Mouse (Mus musculus) limb, embryonic 12.5 days (tissue): Measurements from ENCODE around the gene Ndufa7. TPM values are rescaled to one million over a fixed set of nuclear protein-coding genes. Genes with fewer than 3 reads are reported as not detected.
A peak's percentile ranks its signal among the peaks of the same experiment; 100 is the strongest.
"Not testable (repeated sequence)": the region's sequence is repeated elsewhere in the genome, so short reads cannot be mapped to it uniquely, and the experiment has no call there.

ENCODE experiments used
- ATAC-seq: fragments of 200-750 bp; cut with Nextera tagmentation; 2 replicates; pipeline ENCODE4 v1.8.0; 2017; ENCODE audit warnings: low read depth, moderate TSS enrichment; ENCODE audit not compliant: insufficient number of reproducible peaks, insufficient read depth, low FRiP score, low TSS enrichment
- H3K27ac ChIP-seq: fragments of 300-500 bp; sonication (generic); 2 replicates; pipeline ENCODE4 v1.5.1; 2016; ENCODE audit warnings: mild to moderate bottlenecking, moderate library complexity
- H3K27me3 ChIP-seq: fragments of 300-500 bp; sonication (generic); 2 replicates; pipeline ENCODE4 v1.6.1; 2016; ENCODE audit warnings: mild to moderate bottlenecking, moderate library complexity
- H3K36me3 ChIP-seq: fragments of 300-500 bp; sonication (generic); 2 replicates; pipeline ENCODE4 v1.6.1; 2016; ENCODE audit warnings: mild to moderate bottlenecking, moderate library complexity
- H3K4me1 ChIP-seq: fragments of 300-500 bp; sonication (generic); replicated peaks from 2 replicates; pipeline ENCODE4 v1.6.1; 2016
- H3K4me2 ChIP-seq: fragments of 300-500 bp; sonication (generic); 2 replicates; pipeline ENCODE4 v1.6.1; 2016; ENCODE audit warnings: mild to moderate bottlenecking, moderate library complexity
- H3K4me3 ChIP-seq: fragments of 300-500 bp; sonication (generic); replicated peaks from 2 replicates; pipeline ENCODE4 v1.5.1; 2016; ENCODE audit warnings: mild to moderate bottlenecking
- H3K9ac ChIP-seq: fragments of 300-500 bp; sonication (generic); replicated peaks from 2 replicates; pipeline ENCODE4 v1.6.1; 2016; ENCODE audit warnings: mild to moderate bottlenecking, moderate library complexity
- H3K9me3 ChIP-seq: fragments of 300-500 bp; sonication (generic); 2 replicates; pipeline ENCODE4 v1.6.1; 2016; ENCODE audit warnings: mild to moderate bottlenecking, moderate library complexity
- WGBS: fragments of 180-500 bp; shearing (Covaris S2); methylation state at CpG from one replicate; pipeline ENCODE4 v1.1.7; 2016; 5-methylcytosine and 5-hydroxymethylcytosine counted together
- polyA plus RNA-seq: library from polyadenylated mRNA; unstranded; fragments of >200 nt; fragmentation: Nextera tagmentation; extraction: Ambion mirVana; gene quantifications from 2 replicates; pipeline ENCODE4 v1.2.1, GENCODE M21; 2016

Gene Ndufa7
- polyA plus RNA-seq, 1 experiment from 2014 or later = 458 TPM

- WGBS = 63% methylated on average over 3 of the region's 3 CpGs
Observed at GRCm38 (mm10) chr17:33812475-33812874, 11.9 kb upstream of the Ndufa7 start.

GRCm38 (mm10) chr17:33812990-33813389, 11.4 kb upstream of the Ndufa7 start:
- H3K4me2 ChIP-seq = no peak overlapping the region

More at GRCm38 (mm10) chr17:33812475-33812874, 11.9 kb upstream of the Ndufa7 start:
- no peak overlapping the region for H3K4me3 ChIP-seq
- peaks cover 11% of the 10 kb centered on the region for H3K4me1 ChIP-seq
- H3K27ac ChIP-seq = no peak overlapping the region
- peaks cover 6% of the 10 kb centered on the region for H3K27me3 ChIP-seq
- no peaks in the 10 kb centered on the region for H3K36me3 ChIP-seq
- no peak for ATAC-seq
- H3K9ac ChIP-seq = no peak overlapping the region
- no peak overlapping the region for H3K4me2 ChIP-seq
- no peaks in the 10 kb centered on the region for H3K9me3 ChIP-seq

GRCm38 (mm10) chr17:33815399-33815798, 9.0 kb upstream of the Ndufa7 start:
- H3K36me3 ChIP-seq = peaks cover 22% of the 10 kb centered on the region
- WGBS = 93% methylated on average over 6 of the region's 6 CpGs
- peaks cover 6% of the 10 kb centered on the region for H3K27me3 ChIP-seq
- no peak overlapping the region for H3K4me3 ChIP-seq
- peaks cover 22% of the 10 kb centered on the region for H3K4me1 ChIP-seq
- no peaks in the 10 kb centered on the region for H3K9me3 ChIP-seq
- no peak overlapping the region for H3K27ac ChIP-seq
- H3K4me2 ChIP-seq = no peak overlapping the region
- H3K9ac ChIP-seq = no peak overlapping the region
- ATAC-seq = no peak

More at GRCm38 (mm10) chr17:33812990-33813389, 11.4 kb upstream of the Ndufa7 start:
- H3K27ac ChIP-seq = no peak overlapping the region
- 69% methylated on average over 4 of the region's 4 CpGs for WGBS
- no peaks in the 10 kb centered on the region for H3K9me3 ChIP-seq
- no peak overlapping the region for H3K4me3 ChIP-seq
- H3K4me1 ChIP-seq = peaks cover 14% of the 10 kb centered on the region
- no peak for ATAC-seq
- H3K36me3 ChIP-seq = no peaks in the 10 kb centered on the region
- H3K27me3 ChIP-seq = peaks cover 6% of the 10 kb centered on the region
- H3K9ac ChIP-seq = no peak overlapping the region

GRCm38 (mm10) chr17:33816612-33817011, 7.8 kb upstream of the Ndufa7 start:
- Histone ChIP-seq H3K9me3 (no peaks in the 10 kb centered on the region), H3K27ac (no peak overlapping the region), H3K4me3 (peak overlapping the region; percentile 60), H3K27me3 (no peaks in the 10 kb centered on the region; the same call in 1 of the 2 replicates), H3K9ac (no peak overlapping the region; the same call in 1 of the 2 replicates), H3K4me1 (peaks cover 18% of the 10 kb centered on the region), H3K4me2 (peak overlapping the region; percentile 85), H3K36me3 (peaks cover 34% of the 10 kb centered on the region)
- no peak for ATAC-seq
- WGBS = 81% methylated on average over 5 of the region's 5 CpGs

GRCm38 (mm10) chr17:33817184-33817968, 7.0 kb upstream of the Ndufa7 start:
- peak overlapping the region; percentile 89 for H3K27ac ChIP-seq
- peak; percentile 96 for ATAC-seq
- H3K4me2 ChIP-seq = peak overlapping the region; percentile 85
- no peaks in the 10 kb centered on the region for H3K9me3 ChIP-seq
- H3K9ac ChIP-seq = peak overlapping the region; percentile 79
- H3K4me3 ChIP-seq = peak overlapping the region; percentile 60
- peaks cover 42% of the 10 kb centered on the region for H3K36me3 ChIP-seq
- under 1% methylated on average over 89 of the region's 89 CpGs for WGBS
- H3K27me3 ChIP-seq = no peaks in the 10 kb centered on the region; the same call in 1 of the 2 replicates
- H3K4me1 ChIP-seq = peaks cover 19% of the 10 kb centered on the region

GRCm38 (mm10) chr17:33817969-33818643, 6.3 kb upstream of the Ndufa7 start:
- Histone ChIP-seq H3K4me3 (peak overlapping the region; percentile 60), H3K27me3 (no peaks in the 10 kb centered on the region; the same call in 1 of the 2 replicates), H3K4me1 (peaks cover 26% of the 10 kb centered on the region), H3K4me2 (peak overlapping the region; percentile 85), H3K9me3 (no peaks in the 10 kb centered on the region), H3K36me3 (peaks cover 49% of the 10 kb centered on the region), H3K9ac (peak overlapping the region; percentile 75), H3K27ac (peak overlapping the region; percentile 89)
- ATAC-seq = no peak; the same call in none of the 2 replicates
- WGBS = 18% methylated on average over 33 of the region's 33 CpGs

- WGBS = 82% methylated on average over 1 of the region's 1 CpGs
- no peak for ATAC-seq
- Histone ChIP-seq H3K4me2 (peak overlapping the region; percentile 79), H3K27ac (no peak overlapping the region), H3K4me1 (peaks cover 37% of the 10 kb centered on the region), H3K36me3 (peaks cover 61% of the 10 kb centered on the region), H3K9me3 (no peaks in the 10 kb centered on the region), H3K27me3 (no peaks in the 10 kb centered on the region), H3K4me3 (peak overlapping the region; percentile 77; the same call in 1 of the 2 replicates), H3K9ac (0 out of 2 replicates have a peak overlapping the region, but pooled peaks have one; percentile 31)
Observed at GRCm38 (mm10) chr17:33822436-33822959, 1.9 kb upstream of the Ndufa7 start.

- Histone ChIP-seq H3K4me3 (peak overlapping the region; percentile 77), H3K4me1 (peaks cover 32% of the 10 kb centered on the region), H3K9ac (peak overlapping the region; percentile 85), H3K4me2 (peak overlapping the region; percentile 79), H3K36me3 (peaks cover 67% of the 10 kb centered on the region)
- 87% methylated on average over 8 of the region's 8 CpGs for WGBS
- not testable (repeated sequence) for H3K9me3 ChIP-seq, H3K27ac ChIP-seq, ATAC-seq, H3K27me3 ChIP-seq
Observed at GRCm38 (mm10) chr17:33823171-33823570, 1.2 kb upstream of the Ndufa7 start.

GRCm38 (mm10) chr17:33824997-33825330, 592 bp downstream of the Ndufa7 start:
- ATAC-seq, H3K9me3 ChIP-seq, H3K27me3 ChIP-seq: not testable (repeated sequence)
- Histone ChIP-seq H3K4me2 (peak overlapping the region; percentile 76), H3K4me3 (peak overlapping the region; percentile 77), H3K36me3 (peaks cover 67% of the 10 kb centered on the region), H3K4me1 (peaks cover 26% of the 10 kb centered on the region), H3K27ac (peak overlapping the region; percentile 92), H3K9ac (peak overlapping the region; percentile 81)
- WGBS = 4% methylated on average over 6 of the region's 6 CpGs

GRCm38 (mm10) chr17:33825462-33825861, 1.1 kb downstream of the Ndufa7 start:
- Histone ChIP-seq H3K27me3 (no peaks in the 10 kb centered on the region), H3K4me1 (peaks cover 26% of the 10 kb centered on the region), H3K9me3 (no peaks in the 10 kb centered on the region), H3K27ac (no peak overlapping the region), H3K36me3 (peaks cover 67% of the 10 kb centered on the region), H3K4me2 (peak overlapping the region; percentile 76), H3K9ac (peak overlapping the region; percentile 81; the same call in 1 of the 2 replicates), H3K4me3 (peak overlapping the region; percentile 77)
- no peak for ATAC-seq
- WGBS = 84% methylated on average over 8 of the region's 8 CpGs

- H3K9ac ChIP-seq = no peak overlapping the region
- no peaks in the 10 kb centered on the region for H3K9me3 ChIP-seq
- WGBS = under 1% methylated on average over 3 of the region's 3 CpGs
- H3K4me3 ChIP-seq = no peak overlapping the region
- H3K27me3 ChIP-seq = no peaks in the 10 kb centered on the region
- H3K4me2 ChIP-seq = no peak overlapping the region
- peaks cover 67% of the 10 kb centered on the region for H3K36me3 ChIP-seq
- H3K4me1 ChIP-seq = peaks cover 22% of the 10 kb centered on the region
- no peak overlapping the region for H3K27ac ChIP-seq
- no peak for ATAC-seq
Observed at GRCm38 (mm10) chr17:33826850-33827249, 2.5 kb downstream of the Ndufa7 start.
